Mouse (Mus musculus) MEL (cell line): ENCODE measurements around the gene Nptxr. TPM values are rescaled to one million over a fixed set of nuclear protein-coding genes. Genes with fewer than 3 reads are reported as not detected.

Experiments
- DNase-seq: peaks from one replicate; pipeline ENCODE4 v3.0.0; 2011; ENCODE audit warnings: low read depth, low spot score
- H3K27ac ChIP-seq: 2 replicates; pipeline ENCODE4 v1.5.1; 2012; ENCODE audit warnings: low read depth, mild to moderate bottlenecking, control low read depth, low read length, moderate library complexity; ENCODE audit not compliant: control insufficient read depth
- H3K27me3 ChIP-seq, 2 experiments: fragments of 150-350 bp in 1 of 2; sonication (generic) in 1 of 2; 2 replicates each; pipeline ENCODE4 v1.6.1; 2012; ENCODE audit warnings: low read length in 2 of 2, mild to moderate bottlenecking in 2 of 2, improper control_type of control experiment in 1 of 2, moderate library complexity in 1 of 2; ENCODE audit not compliant: insufficient read depth in 2 of 2, control insufficient read depth in 1 of 2
- H3K36me3 ChIP-seq, 2 experiments: 2 replicates each; pipeline ENCODE4 v1.6.1; 2012 to 2014; ENCODE audit warnings: low read length in 2 of 2, improper control_type of control experiment in 1 of 2, inconsistent platforms in 1 of 2, mild to moderate bottlenecking in 1 of 2; ENCODE audit not compliant: insufficient read depth in 2 of 2, control insufficient read depth in 1 of 2
- H3K4me1 ChIP-seq, 2 experiments: fragments of 150-350 bp in 1 of 2; sonication (generic) in 1 of 2; 2 replicates each; pipeline ENCODE4 v1.6.1; 2012; ENCODE audit warnings: low read length in 2 of 2, improper control_type of control experiment in 1 of 2, mild to moderate bottlenecking in 1 of 2; ENCODE audit not compliant: insufficient read depth in 2 of 2, control insufficient read depth in 1 of 2
- H3K4me3 ChIP-seq, 2 experiments: fragments of 150-350 bp in 1 of 2; sonication (generic) in 1 of 2; 2 replicates each; pipeline ENCODE4 v1.5.1; 2012; ENCODE audit warnings: low read depth in 2 of 2, low read length in 2 of 2, mild to moderate bottlenecking in 2 of 2, moderate library complexity in 2 of 2, control low read depth in 1 of 2, improper control_type of control experiment in 1 of 2; ENCODE audit not compliant: control insufficient read depth in 1 of 2, insufficient read depth in 1 of 2
- H3K79me2 ChIP-seq: 2 replicates; pipeline ENCODE4 v1.6.1; 2012; ENCODE audit warnings: mild to moderate bottlenecking, low read length, moderate library complexity; ENCODE audit not compliant: control insufficient read depth, poor library complexity, insufficient read depth
- H3K9ac ChIP-seq: 2 replicates; pipeline ENCODE4 v1.6.1; 2012; ENCODE audit warnings: low read depth, mild to moderate bottlenecking, control low read depth, low read length, moderate library complexity; ENCODE audit not compliant: control insufficient read depth, poor library complexity, severe bottlenecking
- H3K9me3 ChIP-seq: fragments of 150-350 bp; sonication (generic); replicated peaks from 2 replicates; pipeline ENCODE4 v1.6.1; 2012; ENCODE audit warnings: mild to moderate bottlenecking, low read length, improper control_type of control experiment, moderate library complexity; ENCODE audit not compliant: insufficient read depth
- CHD1 ChIP-seq: IDR thresholded peaks from 2 replicates; pipeline ENCODE4 v1.6.1; 2012; ENCODE audit warnings: low read depth, mild to moderate bottlenecking, inconsistent platforms, low read length, improper control_type of control experiment
- CTCF ChIP-seq, 3 experiments: IDR thresholded peaks in 2 of 3; conservative IDR thresholded peaks in 1 of 3; 2 replicates each; pipeline ENCODE4 v1.5.1; 2011 to 2012; ENCODE audit warnings: low read length in 3 of 3, low read depth in 2 of 3, mild to moderate bottlenecking in 2 of 3, improper control_type of control experiment in 1 of 3, inconsistent platforms in 1 of 3, mixed read lengths in 1 of 3, moderate library complexity in 1 of 3; ENCODE audit not compliant: control insufficient read depth in 1 of 3, insufficient read depth in 1 of 3, poor library complexity in 1 of 3, severe bottlenecking in 1 of 3
- E2F4 ChIP-seq: IDR thresholded peaks from 2 replicates; pipeline ENCODE4 v1.6.1; 2011; ENCODE audit warnings: low read depth, low read length, improper control_type of control experiment, borderline replicate concordance
- ELF1 ChIP-seq: IDR thresholded peaks from 2 replicates; pipeline ENCODE4 v1.6.1; 2014; ENCODE audit warnings: low read depth, mild to moderate bottlenecking, inconsistent platforms, low read length, improper control_type of control experiment, moderate library complexity
- ETS1 ChIP-seq: IDR thresholded peaks from 2 replicates; pipeline ENCODE4 v1.6.1; 2012; ENCODE audit warnings: low read depth, mild to moderate bottlenecking, inconsistent platforms, low read length, improper control_type of control experiment, moderate library complexity
- GABPA ChIP-seq: IDR thresholded peaks from 2 replicates; pipeline ENCODE4 v1.6.1; 2012; ENCODE audit warnings: low read depth, mild to moderate bottlenecking, inconsistent platforms, low read length, improper control_type of control experiment, moderate library complexity
- HCFC1 ChIP-seq: IDR thresholded peaks from 2 replicates; pipeline ENCODE4 v1.6.1; 2012; ENCODE audit warnings: low read depth, mild to moderate bottlenecking, inconsistent platforms, low read length, improper control_type of control experiment, moderate library complexity
- JUND ChIP-seq: IDR thresholded peaks from 2 replicates; pipeline ENCODE4 v1.6.1; 2011; ENCODE audit warnings: low read depth, mild to moderate bottlenecking, improper control_type of control experiment, low read length
- KAT2A ChIP-seq: conservative IDR thresholded peaks from 2 replicates; pipeline ENCODE4 v1.6.1; 2012; ENCODE audit warnings: low read depth, low read length, improper control_type of control experiment, inconsistent platforms
- MAX ChIP-seq: IDR thresholded peaks from 2 replicates; pipeline ENCODE4 v1.6.1; 2011; ENCODE audit warnings: low read length, improper control_type of control experiment
- MAZ ChIP-seq: IDR thresholded peaks from 2 replicates; pipeline ENCODE4 v1.6.1; 2012; ENCODE audit warnings: low read depth, mild to moderate bottlenecking, inconsistent platforms, low read length, improper control_type of control experiment
- MEF2A ChIP-seq: IDR thresholded peaks from 2 replicates; pipeline ENCODE4 v1.6.1; 2014; ENCODE audit warnings: low read depth, mild to moderate bottlenecking, inconsistent platforms, low read length, improper control_type of control experiment; ENCODE audit not compliant: poor library complexity, insufficient replicate concordance, severe bottlenecking; ENCODE audit errors: extremely low read depth
- MYC ChIP-seq: IDR thresholded peaks from 2 replicates; pipeline ENCODE4 v1.6.1; 2011; ENCODE audit warnings: low read depth, mild to moderate bottlenecking, low read length, improper control_type of control experiment, moderate library complexity
- NRF1 ChIP-seq: IDR thresholded peaks from 2 replicates; pipeline ENCODE4 v1.6.1; 2014; ENCODE audit warnings: low read depth, mild to moderate bottlenecking, inconsistent platforms, low read length, improper control_type of control experiment, moderate library complexity; ENCODE audit not compliant: poor library complexity, insufficient read depth, severe bottlenecking
- POLR2A ChIP-seq, 2 experiments: IDR thresholded peaks; 2 replicates each; pipeline ENCODE4 v1.6.1; 2011 to 2012; ENCODE audit warnings: low read length in 2 of 2, mild to moderate bottlenecking in 2 of 2, control low read depth in 1 of 2, improper control_type of control experiment in 1 of 2, low read depth in 1 of 2, moderate library complexity in 1 of 2; ENCODE audit not compliant: control insufficient read depth in 1 of 2, insufficient read depth in 1 of 2, poor library complexity in 1 of 2
- POLR2AphosphoS2 ChIP-seq: IDR thresholded peaks from 2 replicates; pipeline ENCODE4 v1.6.1; 2011; ENCODE audit warnings: low read length, improper control_type of control experiment
- POLR2AphosphoS5 ChIP-seq: IDR thresholded peaks from 2 replicates; pipeline ENCODE4 v1.6.1; 2012; ENCODE audit warnings: low read depth, borderline replicate concordance, mild to moderate bottlenecking, inconsistent platforms, low read length, moderate library complexity, mixed read lengths
- SIN3A ChIP-seq: IDR thresholded peaks from 2 replicates; pipeline ENCODE4 v1.6.1; 2012; ENCODE audit warnings: low read length, improper control_type of control experiment, inconsistent platforms
- SMC3 ChIP-seq: IDR thresholded peaks from 2 replicates; pipeline ENCODE4 v1.6.1; 2011; ENCODE audit warnings: low read depth, low read length, improper control_type of control experiment
- TAL1 ChIP-seq: IDR thresholded peaks from 2 replicates; pipeline ENCODE4 v1.6.1; 2012; ENCODE audit warnings: mild to moderate bottlenecking, inconsistent platforms, low read length, moderate library complexity, mixed read lengths
- TBP ChIP-seq: IDR thresholded peaks from 2 replicates; pipeline ENCODE4 v1.8.0; 2011; ENCODE audit warnings: low read depth, low read length, improper control_type of control experiment
- TCF12 ChIP-seq: IDR thresholded peaks from 2 replicates; pipeline ENCODE4 v1.6.1; 2014; ENCODE audit warnings: low read depth, mild to moderate bottlenecking, inconsistent platforms, low read length, improper control_type of control experiment, moderate library complexity
- UBTF ChIP-seq: IDR thresholded peaks from 2 replicates; pipeline ENCODE4 v1.6.1; 2012; ENCODE audit warnings: low read depth, mild to moderate bottlenecking, inconsistent platforms, low read length, improper control_type of control experiment, moderate library complexity, borderline replicate concordance; ENCODE audit not compliant: insufficient read depth
- ZKSCAN1 ChIP-seq: IDR thresholded peaks from 2 replicates; pipeline ENCODE4 v1.6.1; 2012; ENCODE audit warnings: low read depth, mild to moderate bottlenecking, inconsistent platforms, low read length, improper control_type of control experiment, moderate library complexity
- ZMIZ1 ChIP-seq: IDR thresholded peaks from 2 replicates; pipeline ENCODE4 v1.6.1; 2012; ENCODE audit warnings: low read depth, mild to moderate bottlenecking, inconsistent platforms, low read length, improper control_type of control experiment, moderate library complexity
- polyA plus RNA-seq, 2 experiments: library from polyadenylated mRNA; stranded (reverse) in 1 of 2; unstranded in 1 of 2; fragments of >175 nt in 1 of 2; fragments of >200 nt in 1 of 2; gene quantifications; 2 replicates each; pipeline versions ENCODE4 v1.2.1 to v1.2.4; 2012; ENCODE audit warnings: low replicate concordance in 2 of 2, low read depth in 1 of 2; ENCODE audit not compliant: insufficient read length in 2 of 2, insufficient read depth in 1 of 2, missing spikeins in 1 of 2
- total RNA-seq: library from RNA; depleted of rRNA; stranded (reverse); fragments of 300-350 nt; gene quantifications from 2 replicates; pipeline ENCODE4 v1.2.3, GENCODE M21; 2012

Gene Nptxr
- total and polyA plus RNA-seq, 3 experiments = 0.04 to 0.33 TPM; not detected in 1

GRCm38 (mm10) chr15:79774117-79775027 lies 30.2 kb downstream of the Nptxr start (continued):
- TF ChIP-seq UBTF (no peak), JUND (no peak), TAL1 (no peak), POLR2AphosphoS5 (no peak), ETS1 (no peak), ZKSCAN1 (no peak), POLR2A (IDR thresholded peaks at IDR 0.05; ENCODE audit: control insufficient read depth in 1 of 2, insufficient read depth in 1 of 2, low read depth in 1 of 2, low read length in 2 of 2, poor library complexity in 1 of 2) (peak in 1 of 2 experiments; percentile 71; a peak in 3 of 4 replicates), CHD1 (no peak), GABPA (no peak), ZMIZ1 (no peak), SMC3 (no peak), MYC (no peak), ELF1 (peak; percentile 76), NRF1 (peak; percentile 18; the same call in 1 of the 2 replicates)

- 0 out of 4 replicates have a peak, but pooled peaks cover 0 to 2% of the 10 kb centered on the region in 2 experiments for H3K36me3 ChIP-seq
- no peaks in the 10 kb centered on the region for H3K79me2 ChIP-seq
- no peak overlapping the region for H3K9ac ChIP-seq
- no peaks in the 10 kb centered on the region for H3K27me3 ChIP-seq
- H3K27ac ChIP-seq = no peak overlapping the region
- peaks cover 0 to 6% of the 10 kb centered on the region in 2 experiments; a peak in 1 of 4 replicates for H3K4me1 ChIP-seq
- H3K9me3 ChIP-seq = no peaks in the 10 kb centered on the region
- no peak for TF ChIP-seq ZMIZ1
- no peak for TF ChIP-seq E2F4
- TF ChIP-seq MAZ = no peak
- TF ChIP-seq ZKSCAN1 = no peak
- TF ChIP-seq KAT2A = no peak
- TF ChIP-seq POLR2A (IDR thresholded peaks at IDR 0.05; ENCODE audit: control insufficient read depth in 1 of 2, insufficient read depth in 1 of 2, low read depth in 1 of 2, low read length in 2 of 2, poor library complexity in 1 of 2) = no peak
- TF ChIP-seq POLR2AphosphoS2 = no peak
- no peak for TF ChIP-seq MYC
- TF ChIP-seq CTCF (IDR thresholded peaks at IDR 0.05 in 2 of 3, conservative IDR thresholded peaks at IDR 0.05 in 1 of 3; ENCODE audit: control insufficient read depth in 1 of 3, insufficient read depth in 1 of 3, low read depth in 2 of 3, low read length in 3 of 3, poor library complexity in 1 of 3, severe bottlenecking in 1 of 3) = no peak
- no peak for TF ChIP-seq TCF12
- TF ChIP-seq SIN3A = no peak
- no peak for TF ChIP-seq MEF2A
- no peak for TF ChIP-seq TBP
- TF ChIP-seq MAX = no peak
- no peak for TF ChIP-seq HCFC1
- DNase-seq = no peak
- no peak overlapping the region for H3K4me3 ChIP-seq
Measured at GRCm38 (mm10) chr15:79770629-79771240, 33.8 kb downstream of the Nptxr start.
